ENCODE assay signal across 16 mouse cellular contexts in genomic region chr1:126922231-126922630, GRCm38 (mm10).
DNase-seq lines count a peak whose midpoint lies in the region.
"Had no signal": no experiment of that assay in that cellular context is flagged by ENCODE, and none has a peak within 500 bp of the region (broad histone marks: within the 10 kb centered on the region; RNA-seq: fewer than 3 reads in every experiment).

No protein-coding gene starts in this region.

- intact Hi-C loops in heart, postnatal 25 days (cut with DNase I) = loop anchor here (5.0 to 10.0 kb wide), 2 partner anchors 117 to 430 kb away; no protein-coding TSS in a partner anchor
- intact Hi-C loops in gastrocnemius, postnatal 36 days (cut with DNase I) = loop anchor here (10.0 kb wide), 1 partner anchor 487 kb away; no protein-coding TSS in a partner anchor

- DNase-seq in adrenal gland, adult (ENCODE audit: inconsistent age in 2 of 2, low spot score in 1 of 2) = peak; percentile 46 to 65
- DNase-seq in adrenal gland, postnatal 4 days (ENCODE audit: low spot score in 2 of 2) = no peak
- peak; percentile 16 for DNase-seq in heart, adult 8-10 months (ENCODE audit: low spot score)
- no peak for DNase-seq in heart, postnatal 25 days (ENCODE audit: low spot score)
- DNase-seq in adrenal gland, postnatal 36 days = peak; percentile 53 to 60
- peak; percentile 53 for DNase-seq in heart, postnatal 4 days
- DNase-seq in layer of hippocampus, adult 9-10 months (ENCODE audit: low spot score) = no peak
- no peak for DNase-seq in gastrocnemius, postnatal 36 days
- DNase-seq: cerebellum, adult 11 months; gastrocnemius, adult 2 months; kidney, adult 18-20 months; kidney, postnatal 10 days; liver, postnatal 0 days; lung, postnatal 10 days; right cerebral cortex, postnatal 4 days; thymus, postnatal 14 days had no signal

Comparison
In these comparisons a context has a peak if more than half of its experiments do, and no peak if none do; other contexts are left out.
1. DNase-seq: peak in adrenal gland, adult (2 of 2), heart, adult 8-10 months (single experiment), adrenal gland, postnatal 36 days (2 of 2) and heart, postnatal 4 days (single experiment); none in adrenal gland, postnatal 4 days (0 of 2), heart, postnatal 25 days (single experiment), layer of hippocampus, adult 9-10 months (single experiment) and gastrocnemius, postnatal 36 days (0 of 2).